Mouse (Mus musculus) liver, embryonic 14.5 days (tissue): ENCODE measurements around the gene C1qtnf5.

Source experiments
- CTCF ChIP-seq: IDR thresholded peaks from 2 replicates; pipeline ENCODE4 v1.5.1; 2016; ENCODE audit warnings: antibody characterized with exemption, low read depth, control low read depth
- EP300 ChIP-seq: IDR thresholded peaks from 2 replicates; pipeline ENCODE4 v1.6.1; 2016; ENCODE audit warnings: antibody characterized with exemption, low read depth

GRCm38 (mm10) chr9:44107557-44108179 is 623 bp downstream of the C1qtnf5 start:
- TF ChIP-seq CTCF, result peak; percentile 59
- no peak for TF ChIP-seq EP300
